Mouse (Mus musculus): ENCODE data around the gene Filip1. TPM values are rescaled to one million over a fixed set of nuclear protein-coding genes. Genes with fewer than 3 reads are reported as not detected.
"Not testable (repeated sequence)": the region's sequence is repeated elsewhere in the genome, so short reads cannot be mapped to it uniquely, and the experiment has no call there.

Filip1 gene
- 17.0 and 19.8 TPM in 2 replicates for polyA plus RNA-seq (2014; fragmentation: Nextera tagmentation; extraction: Ambion mirVana)

DNA sequence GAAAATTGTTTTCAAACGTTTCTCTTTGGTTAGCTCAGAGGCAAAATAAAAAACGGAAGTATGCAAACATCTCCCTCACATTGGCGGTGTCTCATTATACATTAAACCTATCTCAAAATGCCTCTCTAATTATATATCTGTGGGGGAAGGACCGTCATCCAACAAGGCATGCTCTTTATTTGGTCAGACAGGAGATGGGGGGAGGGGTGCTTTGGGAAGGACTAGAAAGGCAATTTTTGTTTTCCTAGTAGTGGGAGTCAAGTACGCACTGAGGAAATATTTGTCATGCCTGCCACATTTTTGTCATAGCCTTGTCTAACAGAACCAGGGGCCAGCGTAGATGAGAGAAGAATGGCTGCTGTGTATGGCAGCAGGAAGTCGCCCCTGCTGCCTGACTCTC lies at the start of gene Filip1:
TSS of gene Filip1 (minus strand) at position 101 of the 400 bp plus-strand sequence.
- no peak for ATAC-seq (replicated peaks; ENCODE audit: insufficient number of reproducible peaks, low FRiP score, low TSS enrichment)
- Histone ChIP-seq H3K27ac (ENCODE audit: low read depth, low read length) (no peak within 1 kb of the TSS), H3K9ac (ENCODE audit: low read depth, low read length) (no peak within 1 kb of the TSS), H3K36me3 (ENCODE audit: control insufficient read depth, insufficient read depth, low read length) (no peaks in the 10 kb centered on the region), H3K4me3 (ENCODE audit: low read depth, low read length) (no peak within 1 kb of the TSS), H3K4me1 (ENCODE audit: control insufficient read depth, insufficient read depth, low read length) (no peaks in the 10 kb centered on the region), H3K9me3 (replicated peaks; ENCODE audit: control insufficient read depth, low read length) (no peaks in the 10 kb centered on the region), H3K27me3 (ENCODE audit: control insufficient read depth, insufficient read depth, low read length) (no peaks in the 10 kb centered on the region), H3K4me2 (no peak within 1 kb of the TSS)
- 48% methylated on average over 7 of the region's 7 CpGs for WGBS (ENCODE audit: insufficient replicate concordance)

DNA sequence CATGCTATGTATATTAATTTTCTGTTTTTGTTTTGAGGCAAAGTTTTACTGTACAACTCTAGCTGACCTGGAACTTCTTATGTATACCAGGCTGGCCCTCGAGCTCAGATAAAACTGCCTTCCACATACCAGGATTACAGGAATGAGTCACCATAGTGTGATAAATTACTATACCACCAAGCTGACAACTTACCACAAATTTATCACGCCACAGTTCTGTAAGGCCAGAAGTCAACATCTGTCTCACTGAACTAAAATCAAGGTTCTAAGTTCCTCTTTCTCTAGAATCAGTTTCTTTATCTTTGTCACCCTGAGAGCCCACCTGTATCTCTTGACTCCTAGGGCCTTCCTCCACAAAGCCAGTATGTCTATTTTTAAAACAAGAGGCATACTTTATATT lies 45.0 kb upstream of the Filip1 start:
- Histone ChIP-seq H3K36me3 (ENCODE audit: control insufficient read depth, insufficient read depth, low read length) (no peaks in the 10 kb centered on the region), H3K4me1 (ENCODE audit: control insufficient read depth, insufficient read depth, low read length) (no peaks in the 10 kb centered on the region), H3K9me3 (replicated peaks; ENCODE audit: control insufficient read depth, low read length) (no peaks in the 10 kb centered on the region), H3K4me2 (no peak overlapping the region), H3K27ac (ENCODE audit: low read depth, low read length) (no peak overlapping the region), H3K27me3 (ENCODE audit: control insufficient read depth, insufficient read depth, low read length) (no peaks in the 10 kb centered on the region), H3K9ac (ENCODE audit: low read depth, low read length) (no peak overlapping the region), H3K4me3 (ENCODE audit: low read depth, low read length) (no peak overlapping the region)
- ATAC-seq (replicated peaks; ENCODE audit: insufficient number of reproducible peaks, low FRiP score, low TSS enrichment) = no peak
- 50% methylated on average over 2 of the region's 2 CpGs for WGBS (ENCODE audit: insufficient replicate concordance)

- Histone ChIP-seq H3K9me3 (replicated peaks; ENCODE audit: control insufficient read depth, low read length) (no peaks in the 10 kb centered on the region), H3K27me3 (ENCODE audit: control insufficient read depth, insufficient read depth, low read length) (no peaks in the 10 kb centered on the region), H3K9ac (ENCODE audit: low read depth, low read length) (no peak overlapping the region), H3K36me3 (ENCODE audit: control insufficient read depth, insufficient read depth, low read length) (no peaks in the 10 kb centered on the region), H3K4me1 (ENCODE audit: control insufficient read depth, insufficient read depth, low read length) (no peaks in the 10 kb centered on the region), H3K4me2 (no peak overlapping the region), H3K4me3 (ENCODE audit: low read depth, low read length) (no peak overlapping the region), H3K27ac (ENCODE audit: low read depth, low read length) (no peak overlapping the region)
- ATAC-seq (replicated peaks; ENCODE audit: insufficient number of reproducible peaks, low FRiP score, low TSS enrichment) = no peak
- 72% methylated on average over 5 of the region's 5 CpGs for WGBS (ENCODE audit: insufficient replicate concordance)
These were observed 40.3 kb upstream of the Filip1 start for GRCm38 (mm10) chr9:80052951-80053350.

DNA sequence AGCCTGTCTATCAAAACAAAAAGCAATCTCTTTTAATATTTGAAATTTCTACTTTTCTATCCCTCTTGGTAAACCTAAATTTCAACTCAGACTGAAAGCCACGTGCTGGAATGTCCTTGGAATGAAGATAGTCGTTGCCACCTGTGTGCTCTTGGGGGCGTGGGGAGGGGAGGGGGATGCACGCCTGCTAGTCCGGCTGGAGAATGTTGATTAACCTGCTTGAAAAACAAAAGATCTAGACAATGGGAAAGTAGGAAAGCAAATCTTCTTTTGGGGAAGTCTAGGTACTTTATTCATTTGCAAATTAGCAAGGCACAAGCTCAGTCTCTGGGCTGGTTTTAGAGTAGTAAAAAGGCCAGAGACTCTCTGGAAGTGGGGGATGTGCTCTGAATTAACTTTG lies 36.6 kb upstream of the Filip1 start:
- ATAC-seq (replicated peaks; ENCODE audit: insufficient number of reproducible peaks, low FRiP score, low TSS enrichment); H3K9ac ChIP-seq (ENCODE audit: low read depth, low read length); H3K9me3 ChIP-seq (replicated peaks; ENCODE audit: control insufficient read depth, low read length); H3K4me1 ChIP-seq (ENCODE audit: control insufficient read depth, insufficient read depth, low read length); H3K4me2 ChIP-seq; H3K4me3 ChIP-seq (ENCODE audit: low read depth, low read length); H3K36me3 ChIP-seq (ENCODE audit: control insufficient read depth, insufficient read depth, low read length); H3K27ac ChIP-seq (ENCODE audit: low read depth, low read length); H3K27me3 ChIP-seq (ENCODE audit: control insufficient read depth, insufficient read depth, low read length): not testable (repeated sequence)
- WGBS (ENCODE audit: insufficient replicate concordance) = 69% methylated on average over 5 of the region's 5 CpGs

DNA sequence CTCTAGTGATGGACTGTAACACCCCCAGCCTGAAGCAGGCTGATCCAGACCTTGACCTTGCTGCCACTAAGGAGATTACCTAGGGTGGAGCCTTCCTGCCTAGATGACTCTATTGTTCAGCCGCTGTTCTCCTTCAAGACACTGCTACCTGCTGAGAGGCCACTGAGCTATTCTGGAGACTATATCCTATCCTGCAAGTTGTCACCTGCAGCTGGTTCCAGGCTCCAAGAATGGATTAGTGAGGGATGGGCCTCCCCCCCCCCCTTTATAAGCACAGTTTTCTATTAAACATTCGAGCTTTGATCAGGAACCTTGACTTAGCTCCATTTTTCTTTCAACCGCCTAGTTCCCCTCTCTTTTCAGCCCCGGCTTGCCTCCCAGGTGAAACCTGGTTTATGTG lies 31.6 kb upstream of the Filip1 start:
- not testable (repeated sequence) for H3K36me3 ChIP-seq (ENCODE audit: control insufficient read depth, insufficient read depth, low read length); ATAC-seq (replicated peaks; ENCODE audit: insufficient number of reproducible peaks, low FRiP score, low TSS enrichment); H3K4me2 ChIP-seq; H3K4me3 ChIP-seq (ENCODE audit: low read depth, low read length); H3K27ac ChIP-seq (ENCODE audit: low read depth, low read length); H3K4me1 ChIP-seq (ENCODE audit: control insufficient read depth, insufficient read depth, low read length); H3K9ac ChIP-seq (ENCODE audit: low read depth, low read length); H3K27me3 ChIP-seq (ENCODE audit: control insufficient read depth, insufficient read depth, low read length); H3K9me3 ChIP-seq (replicated peaks; ENCODE audit: control insufficient read depth, low read length)
- 72% methylated on average over 4 of the region's 4 CpGs for WGBS (ENCODE audit: insufficient replicate concordance)

DNA sequence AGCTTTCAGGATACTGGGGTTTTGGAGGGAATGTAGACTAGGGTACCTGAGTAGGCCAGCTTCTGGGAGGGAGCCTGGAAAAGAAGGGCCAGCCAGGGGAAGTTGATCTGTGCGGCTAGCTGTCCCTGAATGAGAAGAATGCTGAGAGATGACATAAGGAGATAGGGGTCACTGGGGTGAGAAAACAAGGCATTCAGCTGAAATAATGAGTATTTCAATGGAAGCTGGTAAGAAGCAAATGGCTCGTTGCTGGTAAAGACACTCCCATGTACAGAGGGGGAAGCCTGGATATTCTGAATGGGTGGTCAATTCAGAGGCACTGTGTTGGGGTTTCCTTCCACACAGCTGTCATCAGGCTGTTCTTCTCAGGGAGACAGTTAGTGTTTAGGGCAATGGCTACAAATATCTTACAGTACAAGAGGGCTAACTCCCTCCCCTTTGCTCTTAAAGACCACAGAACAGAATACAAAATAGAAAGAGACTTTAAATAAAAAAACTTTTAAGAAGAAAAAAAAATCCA lies 26.7 kb upstream of the Filip1 start:
- no peaks in the 10 kb centered on the region for H3K4me1 ChIP-seq (ENCODE audit: control insufficient read depth, insufficient read depth, low read length)
- 35% methylated on average over 2 of the region's 2 CpGs for WGBS (ENCODE audit: insufficient replicate concordance)
- H3K36me3 ChIP-seq (ENCODE audit: control insufficient read depth, insufficient read depth, low read length) = no peaks in the 10 kb centered on the region
- no peak overlapping the region for H3K9ac ChIP-seq (ENCODE audit: low read depth, low read length)
- H3K27me3 ChIP-seq (ENCODE audit: control insufficient read depth, insufficient read depth, low read length) = no peaks in the 10 kb centered on the region
- peaks cover 3% of the 10 kb centered on the region; the same call in 1 of the 2 replicates for H3K9me3 ChIP-seq (replicated peaks; ENCODE audit: control insufficient read depth, low read length)
- H3K27ac ChIP-seq (ENCODE audit: low read depth, low read length) = no peak overlapping the region
- ATAC-seq (replicated peaks; ENCODE audit: insufficient number of reproducible peaks, low FRiP score, low TSS enrichment) = no peak
- no peak overlapping the region for H3K4me2 ChIP-seq
- no peak overlapping the region for H3K4me3 ChIP-seq (ENCODE audit: low read depth, low read length)

- no peaks in the 10 kb centered on the region for H3K4me1 ChIP-seq (ENCODE audit: control insufficient read depth, insufficient read depth, low read length)
- no peak overlapping the region for H3K9ac ChIP-seq (ENCODE audit: low read depth, low read length)
- H3K4me2 ChIP-seq = no peak overlapping the region
- no peaks in the 10 kb centered on the region for H3K36me3 ChIP-seq (ENCODE audit: control insufficient read depth, insufficient read depth, low read length)
- no peak overlapping the region for H3K27ac ChIP-seq (ENCODE audit: low read depth, low read length)
- no peak for ATAC-seq (replicated peaks; ENCODE audit: insufficient number of reproducible peaks, low FRiP score, low TSS enrichment)
- no peaks in the 10 kb centered on the region for H3K27me3 ChIP-seq (ENCODE audit: control insufficient read depth, insufficient read depth, low read length)
- H3K9me3 ChIP-seq (replicated peaks; ENCODE audit: control insufficient read depth, low read length) = peaks cover 3% of the 10 kb centered on the region; the same call in 1 of the 2 replicates
- no peak overlapping the region for H3K4me3 ChIP-seq (ENCODE audit: low read depth, low read length)
These were observed 25.3 kb upstream of the Filip1 start for GRCm38 (mm10) chr9:80037997-80038383.

GRCm38 (mm10) chr9:80037262-80037996 lies 24.8 kb upstream of the Filip1 start:
- 77% methylated on average over 13 of the region's 13 CpGs for WGBS (ENCODE audit: insufficient replicate concordance)
- Histone ChIP-seq H3K4me2 (no peak overlapping the region), H3K9me3 (replicated peaks; ENCODE audit: control insufficient read depth, low read length) (peaks cover 3% of the 10 kb centered on the region; the same call in 1 of the 2 replicates), H3K4me3 (ENCODE audit: low read depth, low read length) (no peak overlapping the region), H3K9ac (ENCODE audit: low read depth, low read length) (no peak overlapping the region), H3K27ac (ENCODE audit: low read depth, low read length) (no peak overlapping the region), H3K36me3 (ENCODE audit: control insufficient read depth, insufficient read depth, low read length) (no peaks in the 10 kb centered on the region), H3K4me1 (ENCODE audit: control insufficient read depth, insufficient read depth, low read length) (no peaks in the 10 kb centered on the region), H3K27me3 (ENCODE audit: control insufficient read depth, insufficient read depth, low read length) (no peaks in the 10 kb centered on the region)
- ATAC-seq (replicated peaks; ENCODE audit: insufficient number of reproducible peaks, low FRiP score, low TSS enrichment) = no peak

- Histone ChIP-seq H3K36me3 (ENCODE audit: control insufficient read depth, insufficient read depth, low read length) (no peaks in the 10 kb centered on the region), H3K9me3 (replicated peaks; ENCODE audit: control insufficient read depth, low read length) (no peaks in the 10 kb centered on the region), H3K27me3 (ENCODE audit: control insufficient read depth, insufficient read depth, low read length) (no peaks in the 10 kb centered on the region), H3K4me2 (no peak overlapping the region), H3K4me3 (ENCODE audit: low read depth, low read length) (no peak overlapping the region), H3K4me1 (ENCODE audit: control insufficient read depth, insufficient read depth, low read length) (peaks cover 5% of the 10 kb centered on the region; the same call in 1 of the 2 replicates), H3K9ac (ENCODE audit: low read depth, low read length) (no peak overlapping the region), H3K27ac (ENCODE audit: low read depth, low read length) (peak overlapping the region; percentile 43; the same call in 1 of the 2 replicates)
- peak; percentile 52; the same call in 1 of the 2 replicates for ATAC-seq (replicated peaks; ENCODE audit: insufficient number of reproducible peaks, low FRiP score, low TSS enrichment)
- 47% methylated on average over 6 of the region's 6 CpGs for WGBS (ENCODE audit: insufficient replicate concordance)
These were observed 13.9 kb upstream of the Filip1 start for GRCm38 (mm10) chr9:80026581-80027021.
